Mouse (Mus musculus) CH12.LX (cell line): ENCODE data around the gene Mroh3. TPM values are rescaled to one million over a fixed set of nuclear protein-coding genes. Genes with fewer than 3 reads are reported as not detected.

Experiments
- DNase-seq: peaks from one replicate; pipeline ENCODE4 v3.0.0-alpha.2; 2013; ENCODE audit errors: extremely low read depth
- H3K27ac ChIP-seq: 2 replicates; pipeline ENCODE4 v1.5.1; 2012; ENCODE audit warnings: low read depth, mild to moderate bottlenecking, control low read depth, moderate library complexity; ENCODE audit not compliant: insufficient read depth
- H3K27me3 ChIP-seq: replicated peaks from 2 replicates; pipeline ENCODE3; 2012; ENCODE audit warnings: inconsistent platforms
- H3K36me3 ChIP-seq, 2 experiments: replicated peaks in 1 of 2; 2 replicates each; pipeline versions ENCODE3 to v1.6.1; 2012; ENCODE audit warnings: inconsistent platforms in 1 of 2, low read length in 1 of 2, mild to moderate bottlenecking in 1 of 2, mixed read lengths in 1 of 2, moderate library complexity in 1 of 2; ENCODE audit not compliant: control insufficient read depth in 1 of 2, insufficient read depth in 1 of 2
- H3K4me1 ChIP-seq, 2 experiments: 2 replicates each; pipeline ENCODE4 v1.6.1; 2012; ENCODE audit warnings: inconsistent platforms in 1 of 2, moderate library complexity in 1 of 2; ENCODE audit not compliant: insufficient read depth in 2 of 2, control insufficient read depth in 1 of 2
- H3K4me2 ChIP-seq: 2 replicates; pipeline ENCODE4 v1.6.1; 2012; ENCODE audit warnings: low read depth, mild to moderate bottlenecking, control low read depth; ENCODE audit not compliant: poor library complexity, insufficient read depth, severe bottlenecking
- H3K4me3 ChIP-seq, 3 experiments: fragments of 150-350 bp in 1 of 3; sonication (generic) in 1 of 3; replicated peaks in 1 of 3; 2 replicates each; pipeline versions ENCODE3 to v1.5.1; 2011 to 2012; ENCODE audit warnings: low read depth in 2 of 3, low read length in 2 of 3, mild to moderate bottlenecking in 2 of 3, moderate library complexity in 2 of 3, control low read depth in 1 of 3, improper control_type of control experiment in 1 of 3, inconsistent platforms in 1 of 3, mixed read lengths in 1 of 3; ENCODE audit not compliant: poor library complexity in 1 of 3
- H3K79me2 ChIP-seq: replicated peaks from 2 replicates; pipeline ENCODE4 v1.6.1; 2012; ENCODE audit warnings: mild to moderate bottlenecking, moderate library complexity; ENCODE audit not compliant: control insufficient read depth, poor library complexity, insufficient read depth, severe bottlenecking; ENCODE audit errors: extremely low read depth
- H3K9ac ChIP-seq: 2 replicates; pipeline ENCODE4 v1.6.1; 2012; ENCODE audit warnings: low read depth, mild to moderate bottlenecking, control low read depth, moderate library complexity; ENCODE audit not compliant: insufficient read depth
- H3K9me3 ChIP-seq: replicated peaks from 2 replicates; pipeline ENCODE3; 2012; ENCODE audit warnings: low read length, inconsistent platforms, mixed read lengths
- BHLHE40 ChIP-seq: IDR thresholded peaks from 2 replicates; pipeline ENCODE4 v1.6.1; 2011; ENCODE audit warnings: mild to moderate bottlenecking, low read depth, low read length, improper control_type of control experiment
- CHD1 ChIP-seq: IDR thresholded peaks from 2 replicates; pipeline ENCODE4 v1.6.1; 2012; ENCODE audit warnings: low read depth, low read length, improper control_type of control experiment, inconsistent platforms
- CHD2 ChIP-seq: IDR thresholded peaks from 2 replicates; pipeline ENCODE4 v1.6.1; 2011; ENCODE audit warnings: low read length, improper control_type of control experiment
- CTCF ChIP-seq, 2 experiments: IDR thresholded peaks in 1 of 2; conservative IDR thresholded peaks in 1 of 2; 2 replicates each; pipeline ENCODE4 v1.5.1; 2011 to 2012; ENCODE audit warnings: low read depth in 2 of 2, low read length in 2 of 2, improper control_type of control experiment in 1 of 2, inconsistent platforms in 1 of 2, mild to moderate bottlenecking in 1 of 2, moderate library complexity in 1 of 2
- E2F4 ChIP-seq: IDR thresholded peaks from 2 replicates; pipeline ENCODE4 v1.6.1; 2011; ENCODE audit warnings: low read depth, low read length, improper control_type of control experiment; ENCODE audit not compliant: insufficient replicate concordance
- ELF1 ChIP-seq: IDR thresholded peaks from 2 replicates; pipeline ENCODE4 v1.6.1; 2014; ENCODE audit warnings: low read depth, mild to moderate bottlenecking, inconsistent platforms, low read length, improper control_type of control experiment
- EP300 ChIP-seq: IDR thresholded peaks from 2 replicates; pipeline ENCODE4 v1.6.1; 2011; ENCODE audit warnings: low read length, improper control_type of control experiment
- ETS1 ChIP-seq: conservative IDR thresholded peaks from 2 replicates; pipeline ENCODE4 v1.6.1; 2012; ENCODE audit warnings: low read depth, mild to moderate bottlenecking, inconsistent platforms, low read length, improper control_type of control experiment, moderate library complexity
- GABPA ChIP-seq: IDR thresholded peaks from 2 replicates; pipeline ENCODE4 v1.6.1; 2012; ENCODE audit warnings: low read depth, low read length, improper control_type of control experiment, inconsistent platforms; ENCODE audit not compliant: insufficient replicate concordance
- HCFC1 ChIP-seq: IDR thresholded peaks from 2 replicates; pipeline ENCODE4 v1.6.1; 2012; ENCODE audit warnings: low read depth, mild to moderate bottlenecking, inconsistent platforms, low read length, improper control_type of control experiment
- IRF4 ChIP-seq: IDR thresholded peaks from 2 replicates; pipeline ENCODE4 v1.6.1; 2014; ENCODE audit warnings: low read depth, mild to moderate bottlenecking, inconsistent platforms, low read length, improper control_type of control experiment
- JUN ChIP-seq: IDR thresholded peaks from 2 replicates; pipeline ENCODE4 v1.6.1; 2011; ENCODE audit warnings: low read depth, mild to moderate bottlenecking, low read length, improper control_type of control experiment, moderate library complexity; ENCODE audit not compliant: insufficient read depth
- JUND ChIP-seq: conservative IDR thresholded peaks from 2 replicates; pipeline ENCODE4 v1.6.1; 2011; ENCODE audit warnings: low read depth, low read length, improper control_type of control experiment
- KAT2A ChIP-seq: IDR thresholded peaks from 2 replicates; pipeline ENCODE4 v1.6.1; 2012; ENCODE audit warnings: low read length, improper control_type of control experiment, inconsistent platforms; ENCODE audit not compliant: insufficient replicate concordance
- MAFK ChIP-seq: IDR thresholded peaks from 2 replicates; pipeline ENCODE4 v1.6.1; 2011; ENCODE audit warnings: low read length, improper control_type of control experiment; ENCODE audit not compliant: insufficient replicate concordance
- MAX ChIP-seq: IDR thresholded peaks from 2 replicates; pipeline ENCODE4 v1.6.1; 2011; ENCODE audit warnings: low read length, improper control_type of control experiment
- MAZ ChIP-seq: IDR thresholded peaks from 2 replicates; pipeline ENCODE4 v1.6.1; 2012; ENCODE audit warnings: low read depth, mild to moderate bottlenecking, inconsistent platforms, low read length, improper control_type of control experiment, moderate library complexity
- MEF2A ChIP-seq: IDR thresholded peaks from 2 replicates; pipeline ENCODE4 v1.6.1; 2014; ENCODE audit warnings: low read depth, mild to moderate bottlenecking, inconsistent platforms, low read length, improper control_type of control experiment, borderline replicate concordance
- MXI1 ChIP-seq: IDR thresholded peaks from 2 replicates; pipeline ENCODE4 v1.6.1; 2011; ENCODE audit warnings: mild to moderate bottlenecking, low read depth, low read length, improper control_type of control experiment
- MYC ChIP-seq: IDR thresholded peaks from 2 replicates; pipeline ENCODE4 v1.6.1; 2011; ENCODE audit warnings: low read depth, mild to moderate bottlenecking, improper control_type of control experiment, low read length
- NELFE ChIP-seq: IDR thresholded peaks from 2 replicates; pipeline ENCODE4 v1.6.1; 2011; ENCODE audit warnings: low read depth, low read length, improper control_type of control experiment
- NRF1 ChIP-seq: IDR thresholded peaks from 2 replicates; pipeline ENCODE4 v1.6.1; 2014; ENCODE audit warnings: low read depth, mild to moderate bottlenecking, inconsistent platforms, low read length, improper control_type of control experiment, moderate library complexity
- PAX5 ChIP-seq: IDR thresholded peaks from 2 replicates; pipeline ENCODE4 v1.6.1; 2012; ENCODE audit warnings: low read length, inconsistent platforms, mixed read lengths
- POLR2A ChIP-seq: IDR thresholded peaks from 2 replicates; pipeline ENCODE4 v1.6.1; 2011; ENCODE audit warnings: low read depth, mild to moderate bottlenecking, improper control_type of control experiment, low read length
- POLR2AphosphoS2 ChIP-seq: IDR thresholded peaks from 2 replicates; pipeline ENCODE4 v1.6.1; 2011; ENCODE audit warnings: low read depth, low read length, improper control_type of control experiment
- RAD21 ChIP-seq: IDR thresholded peaks from 2 replicates; pipeline ENCODE4 v1.6.1; 2011; ENCODE audit warnings: low read depth, mild to moderate bottlenecking, low read length, improper control_type of control experiment, moderate library complexity
- RCOR1 ChIP-seq: conservative IDR thresholded peaks from 2 replicates; pipeline ENCODE4 v1.6.1; 2012; ENCODE audit warnings: low read depth, mild to moderate bottlenecking, inconsistent platforms, low read length, improper control_type of control experiment
- SIN3A ChIP-seq: IDR thresholded peaks from 2 replicates; pipeline ENCODE4 v1.6.1; 2012; ENCODE audit warnings: low read length, improper control_type of control experiment, inconsistent platforms
- SMC3 ChIP-seq: IDR thresholded peaks from 2 replicates; pipeline ENCODE4 v1.6.1; 2011; ENCODE audit warnings: low read depth, low read length, improper control_type of control experiment
- TBP ChIP-seq: conservative IDR thresholded peaks from 2 replicates; pipeline ENCODE4 v1.6.1; 2011; ENCODE audit warnings: low read depth, low read length, improper control_type of control experiment
- TCF12 ChIP-seq: IDR thresholded peaks from 2 replicates; pipeline ENCODE4 v1.6.1; 2014; ENCODE audit warnings: low read depth, mild to moderate bottlenecking, inconsistent platforms, low read length, improper control_type of control experiment
- UBTF ChIP-seq: IDR thresholded peaks from 2 replicates; pipeline ENCODE4 v1.6.1; 2012; ENCODE audit warnings: low read depth, mild to moderate bottlenecking, inconsistent platforms, low read length, improper control_type of control experiment, moderate library complexity
- USF1 ChIP-seq: IDR thresholded peaks from 2 replicates; pipeline ENCODE4 v1.6.1; 2014; ENCODE audit warnings: low read depth, mild to moderate bottlenecking, inconsistent platforms, low read length, improper control_type of control experiment
- USF2 ChIP-seq: conservative IDR thresholded peaks from 2 replicates; pipeline ENCODE4 v1.6.1; 2011; ENCODE audit warnings: low read depth, low read length, improper control_type of control experiment
- ZC3H11A ChIP-seq: IDR thresholded peaks from 2 replicates; pipeline ENCODE4 v1.6.1; 2012; ENCODE audit warnings: low read depth, mild to moderate bottlenecking, inconsistent platforms, low read length, improper control_type of control experiment
- ZKSCAN1 ChIP-seq: IDR thresholded peaks from 2 replicates; pipeline ENCODE4 v1.6.1; 2012; ENCODE audit warnings: low read depth, inconsistent platforms, low read length, improper control_type of control experiment, borderline replicate concordance
- ZMIZ1 ChIP-seq: IDR thresholded peaks from 2 replicates; pipeline ENCODE4 v1.6.1; 2012; ENCODE audit warnings: low read depth, mild to moderate bottlenecking, inconsistent platforms, low read length, improper control_type of control experiment
- ZNF384 ChIP-seq: IDR thresholded peaks from 2 replicates; pipeline ENCODE4 v1.6.1; 2012; ENCODE audit warnings: low read depth, low read length, improper control_type of control experiment, inconsistent platforms
- dilution Hi-C: fragments of 300-500 bp; cut with MboI; formaldehyde crosslinking; loops from 2 replicates; pipeline ENCODE4 v1.14.3; 2020; ENCODE audit warnings: low sequenced_read_pairs; ENCODE audit not compliant: extremely low pct_unique_long_range_greater_than_20kb, extremely low pct_ligation_motif_present
- in situ Hi-C: fragments of 300-500 bp; cut with MboI; formaldehyde crosslinking; loops from 3 replicates; pipeline ENCODE4 v1.14.3; 2019; ENCODE audit warnings: low sequenced_read_pairs, low pct_ligation_motif_present, low pct_unique_long_range_greater_than_20kb, mixed read lengths
- polyA plus RNA-seq: library from polyadenylated mRNA; unstranded; fragments of >175 nt; gene quantifications from 2 replicates; pipeline ENCODE4 v1.2.1, GENCODE M21; 2012; ENCODE audit warnings: low read depth; ENCODE audit not compliant: insufficient read length
- total RNA-seq, 2 experiments: library from RNA; depleted of rRNA; stranded (reverse); fragments of 300-350 nt in 1 of 2; fragments of >200 nt in 1 of 2; gene quantifications; 2 replicates each; pipeline ENCODE4 v1.2.3; 2012 to 2014

The Mroh3 gene
- total and polyA plus RNA-seq, 3 experiments = not detected

GRCm38 (mm10) chr1:136136547-136136946 lies 76.1 kb downstream of the Mroh3 start:
- peak overlapping the region; percentile 25 to 46 (median 31) for H3K4me3 ChIP-seq

GRCm38 (mm10) chr1:136135777-136136444 lies 76.7 kb downstream of the Mroh3 start:
- Histone ChIP-seq H3K27me3 (no peaks in the 10 kb centered on the region), H3K27ac (peak overlapping the region; percentile 99), H3K4me3 (peak overlapping the region; percentile 22 to 31 (median 25)), H3K36me3 (peaks cover 0 to 4% of the 10 kb centered on the region in 2 experiments), H3K79me2 (peaks cover 34% of the 10 kb centered on the region), H3K9me3 (no peaks in the 10 kb centered on the region), H3K4me2 (peak overlapping the region; percentile 52), H3K9ac (peak overlapping the region; percentile 53), H3K4me1 (peaks cover 43 to 84% of the 10 kb centered on the region in 2 experiments)
- dilution Hi-C loops (no loop called here), in situ Hi-C loops (loop anchor here (10.0 kb wide), 1 partner anchor 371 kb away; the partner anchor contains the start of gene Phlda3)
- peak; percentile 66 for DNase-seq
- TF ChIP-seq TBP (no peak), TCF12 (peak; percentile 20; the same call in 1 of the 2 replicates), ELF1 (no peak; the same call in 1 of the 2 replicates), BHLHE40 (peak; percentile 74), SMC3 (peak; percentile 1; the same call in 1 of the 2 replicates), RCOR1 (peak; percentile 55; the same call in 1 of the 2 replicates), USF1 (no peak), MAX (0 out of 2 replicates have a peak, but pooled peaks have one; percentile 15), POLR2AphosphoS2 (no peak), ZKSCAN1 (no peak), MEF2A (peak; percentile 18; the same call in 1 of the 2 replicates), USF2 (no peak), CTCF (conservative IDR thresholded peaks at IDR 0.05 in 1 of 2, IDR thresholded peaks at IDR 0.05 in 1 of 2; ENCODE audit: low read depth in 2 of 2, low read length in 2 of 2) (no peak), EP300 (peak; percentile 78), RAD21 (no peak)

More at GRCm38 (mm10) chr1:136136547-136136946, 76.1 kb downstream of the Mroh3 start:
- no peaks in the 10 kb centered on the region for H3K27me3 ChIP-seq
- dilution Hi-C loops (no loop called here), in situ Hi-C loops (loop anchor here (10.0 kb wide), 1 partner anchor 372 kb away; the partner anchor contains the start of gene Phlda3)
- H3K9me3 ChIP-seq = no peaks in the 10 kb centered on the region
- H3K79me2 ChIP-seq = peaks cover 38% of the 10 kb centered on the region
- DNase-seq = peak; percentile 81
- H3K9ac ChIP-seq = peak overlapping the region; percentile 53
- peak overlapping the region; percentile 99 for H3K27ac ChIP-seq
- peaks cover 48 to 90% of the 10 kb centered on the region in 2 experiments for H3K4me1 ChIP-seq
- TF ChIP-seq JUND = no peak
- no peak; the same call in 1 of the 2 replicates for TF ChIP-seq MXI1
- 0 out of 2 replicates have a peak, but pooled peaks have one; percentile 42 for TF ChIP-seq MAFK
- TF ChIP-seq SMC3 = peak; percentile 21; the same call in 1 of the 2 replicates
- TF ChIP-seq MAX = no peak; the same call in 1 of the 2 replicates
- 0 out of 2 replicates have a peak, but pooled peaks have one; percentile 12 for TF ChIP-seq NRF1
- peak; percentile 92 for TF ChIP-seq BHLHE40
- no peak for TF ChIP-seq GABPA
- peak; percentile 67 for TF ChIP-seq MEF2A
- no peak for TF ChIP-seq ZC3H11A
- TF ChIP-seq KAT2A = peak; percentile 69; the same call in 1 of the 2 replicates
- TF ChIP-seq CTCF (conservative IDR thresholded peaks at IDR 0.05 in 1 of 2, IDR thresholded peaks at IDR 0.05 in 1 of 2; ENCODE audit: low read depth in 2 of 2, low read length in 2 of 2) = no peak
- peak; percentile 24; the same call in 1 of the 2 replicates for TF ChIP-seq POLR2A
- TF ChIP-seq UBTF = no peak; the same call in 1 of the 2 replicates
- no peak for TF ChIP-seq ZMIZ1
- TF ChIP-seq IRF4 = no peak
- no peak for TF ChIP-seq PAX5
- peak; percentile 36; the same call in 1 of the 2 replicates for TF ChIP-seq RCOR1
- TF ChIP-seq MYC = peak; percentile 74; the same call in 1 of the 2 replicates
- peak; percentile 85 for TF ChIP-seq CHD2
- TF ChIP-seq TCF12 = peak; percentile 82
- TF ChIP-seq USF1 = no peak
- TF ChIP-seq ZKSCAN1 = no peak
- TF ChIP-seq POLR2AphosphoS2 = no peak
- peak; percentile 10; the same call in 1 of the 2 replicates for TF ChIP-seq NELFE
- TF ChIP-seq TBP = no peak
- peak; percentile 76 for TF ChIP-seq EP300
- TF ChIP-seq E2F4 = no peak
- no peak for TF ChIP-seq USF2
- TF ChIP-seq CHD1 = no peak
- TF ChIP-seq ELF1 = peak; percentile 49; the same call in 1 of the 2 replicates
- TF ChIP-seq JUN = no peak
- 0 out of 2 replicates have a peak, but pooled peaks have one; percentile 65 for TF ChIP-seq MAZ
- TF ChIP-seq ETS1 = peak; percentile 96
- TF ChIP-seq HCFC1 = no peak; the same call in 1 of the 2 replicates
- TF ChIP-seq ZNF384 = no peak
- TF ChIP-seq SIN3A = peak; percentile 77
- TF ChIP-seq RAD21 = no peak; the same call in 1 of the 2 replicates
- H3K4me2 ChIP-seq = peak overlapping the region; percentile 52
- H3K36me3 ChIP-seq = peaks cover 0 to 6% of the 10 kb centered on the region in 2 experiments
